Mouse (Mus musculus) liver, adult 2 months (tissue): ENCODE results near the gene Scpep1. TPM values are rescaled to one million over a fixed set of nuclear protein-coding genes. Genes with fewer than 3 reads are reported as not detected.
A peak's percentile ranks its signal among the peaks of the same experiment; 100 is the strongest.

ENCODE experiments used
- DNase-seq: peaks from one replicate; pipeline ENCODE4 v3.0.0-alpha.2; 2011; ENCODE audit warnings: low read depth, low spot score; ENCODE audit errors: extremely low read depth
- H3K27ac ChIP-seq: fragments of 200-500 bp; replicated peaks from 2 replicates; pipeline ENCODE4 v1.5.1; 2012; ENCODE audit warnings: low read depth, mild to moderate bottlenecking, control low read depth, inconsistent platforms, low read length; ENCODE audit not compliant: insufficient read depth
- H3K27me3 ChIP-seq: fragments of 200-500 bp; 2 replicates; pipeline ENCODE4 v1.6.1; 2012; ENCODE audit warnings: mild to moderate bottlenecking, moderate library complexity, low read length, inconsistent platforms; ENCODE audit not compliant: control insufficient read depth, insufficient read depth
- H3K36me3 ChIP-seq: fragments of 200-500 bp; 2 replicates; pipeline ENCODE4 v1.6.1; 2012; ENCODE audit warnings: low read length, inconsistent platforms; ENCODE audit not compliant: control insufficient read depth, insufficient read depth
- H3K4me1 ChIP-seq: fragments of 200-500 bp; 2 replicates; pipeline ENCODE4 v1.6.1; 2011; ENCODE audit warnings: low read length; ENCODE audit not compliant: control insufficient read depth, insufficient read depth
- H3K4me3 ChIP-seq: fragments of 200-500 bp; 2 replicates; pipeline ENCODE4 v1.5.1; 2011; ENCODE audit warnings: low read depth, mild to moderate bottlenecking, control low read depth, low read length, moderate library complexity; ENCODE audit not compliant: insufficient read depth
- H3K79me2 ChIP-seq: fragments of 200-500 bp; 2 replicates; pipeline ENCODE4 v1.6.1; 2012; ENCODE audit warnings: inconsistent platforms, mild to moderate bottlenecking, low read length, moderate library complexity; ENCODE audit not compliant: control insufficient read depth, insufficient read depth
- H3K9ac ChIP-seq: fragments of 200-500 bp; 2 replicates; pipeline ENCODE4 v1.6.1; 2012; ENCODE audit warnings: low read depth, mild to moderate bottlenecking, control low read depth, inconsistent platforms, low read length
- CTCF ChIP-seq: fragments of 200-500 bp; IDR thresholded peaks from 2 replicates; pipeline ENCODE4 v1.5.1; 2011; ENCODE audit warnings: low read depth, low read length, control low read depth
- POLR2A ChIP-seq: fragments of 200-500 bp; IDR thresholded peaks from 2 replicates; pipeline ENCODE4 v1.6.1; 2011; ENCODE audit warnings: low read length, control low read depth; ENCODE audit not compliant: insufficient read depth; ENCODE audit errors: extremely low read depth
- WGBS: fragments of 180-500 bp; shearing (Covaris S2); methylation state at CpG from one replicate; pipeline ENCODE4 v1.1.7; 2018; 5-methylcytosine and 5-hydroxymethylcytosine counted together
- polyA plus RNA-seq: library from polyadenylated mRNA; depleted of rRNA; stranded (reverse); fragments of >200 nt; gene quantifications from 2 replicates; pipeline ENCODE4 v1.2.3, GENCODE M21; 2012
- total RNA-seq: library from RNA; depleted of rRNA; stranded (reverse); fragments of >200 nt; gene quantifications from 2 replicates; pipeline ENCODE4 v1.2.3, GENCODE M21; 2014

The Scpep1 gene
- total and polyA plus RNA-seq, 2 experiments, result 22.5 to 27.9 TPM

DNA sequence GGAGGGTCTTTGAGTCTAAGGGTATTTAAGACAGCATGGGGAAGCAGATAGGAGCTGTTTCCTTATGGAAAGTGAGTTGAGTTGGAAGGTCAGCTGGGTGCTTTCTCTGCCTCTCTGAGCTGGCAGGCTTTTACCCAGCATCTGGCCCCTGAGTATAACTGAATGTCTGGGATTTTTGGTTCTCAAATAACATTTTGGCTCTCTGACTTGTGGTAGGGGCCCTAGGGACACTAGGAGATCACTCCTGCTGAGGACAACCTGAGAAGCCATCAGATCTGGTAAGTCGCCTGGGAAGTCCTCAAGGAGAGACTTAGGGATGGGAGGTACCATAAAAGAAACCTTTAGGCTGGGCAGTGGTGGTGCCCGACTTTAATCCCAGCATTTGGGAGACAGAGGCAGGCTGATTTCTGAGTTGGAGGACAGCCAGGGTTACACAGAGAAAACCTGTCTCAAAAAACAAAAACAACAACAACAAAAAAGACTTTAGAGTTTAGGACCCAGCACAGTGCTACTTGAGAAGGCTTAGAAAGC is 15.0 kb upstream of the Scpep1 start, which contains the start of gene Coil:
TSS of gene Coil (plus strand) at position 51 of the 531 bp plus-strand sequence.
- Histone ChIP-seq H3K79me2 (no peaks in the 10 kb centered on the region), H3K9ac (no peak within 1 kb of the TSS), H3K27me3 (no peaks in the 10 kb centered on the region), H3K27ac (no peak within 1 kb of the TSS), H3K36me3 (no peaks in the 10 kb centered on the region), H3K4me1 (peaks cover 5% of the 10 kb centered on the region), H3K4me3 (no peak within 1 kb of the TSS)
- no peak for TF ChIP-seq CTCF
- TF ChIP-seq POLR2A, result no peak
- DNase-seq, result no peak
- WGBS, result 42% methylated on average over 2 of the region's 2 CpGs

DNA sequence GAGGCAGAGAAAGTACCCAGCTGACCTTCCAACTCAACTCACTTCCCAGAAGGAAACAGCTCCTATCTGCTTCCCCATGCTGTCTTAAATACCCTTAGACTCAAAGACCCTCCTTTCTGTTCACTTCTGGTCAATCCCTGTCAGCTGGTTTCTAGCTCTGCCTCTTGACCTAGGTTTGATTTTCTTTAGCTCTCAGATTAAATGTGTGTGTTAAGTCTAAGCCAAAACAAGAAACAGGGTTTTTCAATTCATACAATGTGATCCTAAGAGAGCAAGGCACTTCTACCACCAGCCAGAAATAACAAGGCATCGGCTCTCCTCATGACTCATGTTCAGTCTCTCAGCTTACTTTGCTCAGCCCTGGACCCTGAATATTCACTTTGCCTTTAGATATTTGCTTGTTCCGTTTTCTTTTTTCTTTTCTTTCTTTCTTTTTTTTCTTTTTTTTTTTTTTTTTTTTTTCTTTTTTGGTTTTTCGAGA is 11.7 kb upstream of the Scpep1 start, which contains the start of gene Elobl:
TSS of gene Elobl (minus strand) at position 51 of the 481 bp plus-strand sequence.
- no peaks in the 10 kb centered on the region for H3K4me1 ChIP-seq
- no peak within 1 kb of the TSS for H3K9ac ChIP-seq
- H3K27me3 ChIP-seq, result no peaks in the 10 kb centered on the region
- 72% methylated on average over 3 of the region's 3 CpGs for WGBS
- H3K4me3 ChIP-seq, result no peak within 1 kb of the TSS
- no peak within 1 kb of the TSS for H3K27ac ChIP-seq
- no peaks in the 10 kb centered on the region for H3K79me2 ChIP-seq
- no peak for DNase-seq
- no peaks in the 10 kb centered on the region for H3K36me3 ChIP-seq
- no peak for TF ChIP-seq POLR2A
- TF ChIP-seq CTCF, result no peak

DNA sequence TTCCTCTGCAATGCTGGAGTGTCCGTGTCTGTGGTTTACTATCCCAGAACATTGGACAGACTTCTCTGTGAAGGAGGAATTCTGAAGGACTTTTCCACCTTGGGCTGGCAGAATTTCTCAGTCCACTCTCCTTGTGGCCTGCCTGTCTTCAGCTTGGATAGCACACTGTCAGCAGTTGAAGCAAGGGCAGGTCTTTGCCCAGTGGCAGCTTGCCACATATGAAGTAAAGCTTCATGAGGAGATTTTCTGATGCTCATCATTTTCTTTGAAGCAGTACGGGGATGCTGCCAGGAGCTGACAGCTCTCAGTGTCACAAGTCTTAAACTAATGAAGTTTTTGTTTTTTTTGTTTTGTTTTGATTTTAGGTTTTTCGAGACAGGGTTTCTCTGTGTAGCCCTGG is 3.6 kb upstream of the Scpep1 start:
- Histone ChIP-seq H3K4me1 (no peaks in the 10 kb centered on the region), H3K27me3 (no peaks in the 10 kb centered on the region), H3K27ac (no peak overlapping the region), H3K36me3 (no peaks in the 10 kb centered on the region), H3K9ac (no peak overlapping the region), H3K4me3 (no peak overlapping the region), H3K79me2 (no peaks in the 10 kb centered on the region)
- 82% methylated on average over 3 of the region's 3 CpGs for WGBS
- DNase-seq, result no peak
- TF ChIP-seq POLR2A, result no peak

DNA sequence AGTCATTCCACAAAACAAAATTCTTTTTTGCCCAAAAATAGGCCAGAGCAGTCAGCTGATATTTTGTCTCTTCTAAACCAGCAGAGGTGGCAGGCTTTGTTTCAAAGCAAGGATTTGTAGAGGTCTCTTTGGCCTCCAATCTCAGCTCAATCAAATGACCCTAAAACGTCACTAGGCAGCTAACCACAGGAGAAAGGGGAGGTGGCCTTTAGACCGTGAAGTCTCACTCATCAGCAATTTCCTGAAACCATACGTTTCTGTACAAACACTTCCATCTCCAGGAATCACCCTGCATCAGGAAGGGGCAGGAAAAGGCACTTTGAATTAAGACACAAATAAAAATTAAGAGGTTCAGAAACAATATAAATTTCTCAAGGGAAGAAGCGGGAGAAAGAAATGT is 462 bp downstream of the Scpep1 start:
- Histone ChIP-seq H3K79me2 (no peaks in the 10 kb centered on the region; the same call in 1 of the 2 replicates), H3K4me3 (peak overlapping the region; percentile 76), H3K27me3 (no peaks in the 10 kb centered on the region), H3K9ac (peak overlapping the region; percentile 74), H3K27ac (peak overlapping the region; percentile 82), H3K36me3 (peaks cover 4% of the 10 kb centered on the region), H3K4me1 (no peaks in the 10 kb centered on the region)
- WGBS, result 0% methylated on average over 4 of the region's 4 CpGs
- peak; percentile 84 for DNase-seq
- no peak for TF ChIP-seq POLR2A
- TF ChIP-seq CTCF, result no peak

DNA sequence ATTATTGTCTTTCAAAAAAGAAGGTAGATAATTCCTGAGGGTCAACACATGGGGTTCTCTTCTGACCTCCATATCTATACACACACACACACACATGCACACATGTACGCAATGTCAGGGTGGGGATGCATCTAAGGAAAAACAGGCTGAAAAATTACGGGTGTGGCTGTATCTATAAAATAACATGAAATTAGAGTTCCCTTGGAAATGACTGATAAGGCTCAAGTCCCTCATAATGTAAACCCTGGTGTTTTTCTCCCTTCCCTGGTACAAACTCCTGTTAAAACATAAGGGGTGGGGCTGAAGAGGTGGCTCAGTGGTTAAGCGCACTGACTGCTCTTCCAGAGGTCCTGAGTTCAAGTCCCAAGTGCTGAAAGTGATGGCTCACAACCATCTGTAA is 1.7 kb downstream of the Scpep1 start:
- Histone ChIP-seq H3K9ac (no peak overlapping the region), H3K4me1 (no peaks in the 10 kb centered on the region), H3K27ac (no peak overlapping the region), H3K27me3 (no peaks in the 10 kb centered on the region), H3K4me3 (no peak overlapping the region), H3K79me2 (no peaks in the 10 kb centered on the region; the same call in 1 of the 2 replicates), H3K36me3 (peaks cover 4% of the 10 kb centered on the region)
- 97% methylated on average over 3 of the region's 3 CpGs for WGBS
- no peak for DNase-seq
- no peak for TF ChIP-seq POLR2A
- TF ChIP-seq CTCF, result no peak

DNA sequence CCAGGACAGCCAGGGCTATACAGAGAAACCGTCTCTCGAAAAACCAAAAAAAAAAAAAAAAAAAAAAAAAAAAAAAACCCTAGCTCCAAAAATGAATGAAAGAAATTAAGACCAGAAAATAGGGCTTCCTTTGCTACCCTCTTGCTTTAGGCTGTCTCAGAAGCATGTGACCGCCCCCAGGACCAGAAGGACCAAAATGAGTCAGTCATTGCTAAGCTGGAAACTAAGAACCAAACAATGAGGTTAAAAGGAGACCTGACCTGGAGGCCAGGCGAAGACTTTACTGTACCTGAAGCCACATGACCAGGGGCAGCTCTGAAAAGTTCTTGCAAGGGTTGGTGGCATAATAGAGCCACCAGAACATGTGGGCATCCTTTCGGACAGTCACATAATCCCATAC is 3.1 kb downstream of the Scpep1 start:
- Histone ChIP-seq H3K4me3 (no peak overlapping the region), H3K79me2 (no peaks in the 10 kb centered on the region; the same call in 1 of the 2 replicates), H3K27me3 (no peaks in the 10 kb centered on the region), H3K4me1 (no peaks in the 10 kb centered on the region), H3K36me3 (peaks cover 4% of the 10 kb centered on the region), H3K27ac (no peak overlapping the region), H3K9ac (no peak overlapping the region)
- DNase-seq, result no peak
- TF ChIP-seq POLR2A, result no peak
- no peak for TF ChIP-seq CTCF
- WGBS, result 97% methylated on average over 5 of the region's 5 CpGs
